Comparison of ENCODE assay signal across 19 mouse cellular contexts in the genomic region with DNA sequence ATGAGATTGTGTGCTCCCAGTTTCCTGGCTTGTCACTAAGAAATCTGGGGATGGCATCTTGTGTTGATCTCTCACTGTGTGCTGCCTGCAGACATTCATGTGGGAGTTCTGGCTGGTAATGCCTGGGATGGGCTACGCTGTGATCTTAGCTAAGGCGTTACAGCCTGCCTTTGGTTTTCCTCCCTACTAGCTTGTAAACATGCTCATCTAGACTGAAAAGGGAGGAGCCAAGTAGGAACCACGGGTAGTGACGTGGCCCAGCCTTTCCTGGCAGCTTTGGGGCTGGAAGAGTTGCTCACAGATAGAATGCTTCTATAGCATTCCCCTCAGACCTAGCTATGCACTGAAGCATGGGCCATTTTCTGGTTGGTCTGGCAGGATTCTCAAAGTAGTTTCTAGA. TPM values are rescaled to one million over a fixed set of nuclear protein-coding genes. Genes with fewer than 3 reads are reported as not detected.
DNase-seq lines count a peak whose midpoint lies in the region; ATAC-seq lines count a peak whose summit lies in the region.
"Had no signal": no experiment of that assay in that cellular context is flagged by ENCODE, and none has a peak within 500 bp of the region (broad histone marks: within the 10 kb centered on the region; RNA-seq: fewer than 3 reads in every experiment).

No protein-coding gene starts in this region.

- peaks cover 27% of the 10 kb centered on the region for H3K36me3 ChIP-seq in neural tube, embryonic 15.5 days

- no peak overlapping the region for H3K27ac ChIP-seq in neural tube, embryonic 15.5 days (replicated peaks)
- H3K27ac ChIP-seq: gastrocnemius, adult 2 months; hindbrain, embryonic 15.5 days; kidney, postnatal 0 days; stomach, postnatal 0 days had no signal

- no peaks in the 10 kb centered on the region for H3K27me3 ChIP-seq in neural tube, embryonic 15.5 days (replicated peaks)
- H3K27me3 ChIP-seq: hindbrain, embryonic 15.5 days had no signal

- DNase-seq in cerebellum, adult 9-10 months = peak; percentile 28
- DNase-seq in cerebellum, adult 9-11 months = no peak
- peak; percentile 67 for DNase-seq in layer of hippocampus, adult 9-11 months
- DNase-seq in layer of hippocampus, adult 8-10 months (ENCODE audit: low spot score in 2 of 2) = no peak
- DNase-seq in right cerebral cortex, adult 2 months (ENCODE audit: low spot score in 2 of 2) = peak; percentile 36 to 43
- no peak for DNase-seq in right cerebral cortex, postnatal 14 days
- DNase-seq in right cerebral cortex, postnatal 36 days (ENCODE audit: low spot score in 2 of 2) = no peak
- DNase-seq: cerebellum, adult 2 months; gastrocnemius, adult 2 months; lung, embryonic 14.5 days; midbrain, embryonic 14.5 days; right cerebral cortex, postnatal 4 days had no signal

- peak overlapping the region; percentile 19; the same call in 1 of the 2 replicates for H3K4me2 ChIP-seq in neural tube, embryonic 15.5 days

- H3K4me3 ChIP-seq in neural tube, embryonic 15.5 days (replicated peaks) = no peak overlapping the region

- no peak for ATAC-seq in neural tube, embryonic 15.5 days (ENCODE audit: low FRiP score)
- ATAC-seq: activated CD4-positive, CD25-positive, alpha-beta regulatory T cell, adult 4 months had no signal

- H3K9ac ChIP-seq in neural tube, embryonic 15.5 days (replicated peaks) = no peak overlapping the region
- H3K9ac ChIP-seq: hindbrain, embryonic 15.5 days; lung, embryonic 14.5 days had no signal

- peaks cover 33% of the 10 kb centered on the region for H3K4me1 ChIP-seq in neural tube, embryonic 15.5 days

- H3K9me3 ChIP-seq in neural tube, embryonic 15.5 days (replicated peaks) = no peaks in the 10 kb centered on the region
- H3K9me3 ChIP-seq: hindbrain, embryonic 15.5 days had no signal

- WGBS in neural tube, embryonic 15.5 days = 73% methylated on average over 4 of the region's 4 CpGs

RNA-seq across cellular contexts. Expression of gene Mcoln1, which starts 2.0 kb away (rescaled TPM):
- 10 to 100 TPM; 83.5 to 97.9 (median 89.6) TPM for total RNA-seq in layer of hippocampus, adult 8-10 months (2022)
- 97.7 and 106 TPM in 2 replicates for polyA plus RNA-seq in neural tube, embryonic 15.5 days (2015; fragmentation: Nextera tagmentation; extraction: Ambion mirVana)

RNA-seq across cellular contexts. Expression of gene Zfp358, which starts 9.3 kb away (rescaled TPM):
- total RNA-seq in layer of hippocampus, adult 8-10 months (2022) = 10 to 100 TPM; 27.6 to 32.1 (median 28.0) TPM
- polyA plus RNA-seq in neural tube, embryonic 15.5 days (2015; fragmentation: Nextera tagmentation; extraction: Ambion mirVana) = 62.7 and 64.3 TPM in 2 replicates

RNA-seq across cellular contexts. Expression of gene Pnpla6, which starts 13.0 kb away (rescaled TPM):
- 100 to 1,000 TPM in 1 of 4 experiments, 10 to 100 TPM in 3; 66.7 to 102 (median 88.9) TPM for total RNA-seq in layer of hippocampus, adult 8-10 months (2022)
- 42.5 and 44.3 TPM in 2 replicates for polyA plus RNA-seq in neural tube, embryonic 15.5 days (2015; fragmentation: Nextera tagmentation; extraction: Ambion mirVana)

RNA-seq across cellular contexts. Expression of gene Tex45, which starts 31.6 kb away (rescaled TPM):
- under 1 TPM in 2 of 4 experiments, not detected in 2; 0.49 to 0.52 TPM for total RNA-seq in layer of hippocampus, adult 8-10 months (2022)
- polyA plus RNA-seq in neural tube, embryonic 15.5 days (2015; fragmentation: Nextera tagmentation; extraction: Ambion mirVana) = 0.50 and 0.61 TPM in 2 replicates
- total RNA-seq: ES-E14; gastrocnemius, adult 2 months; neutrophil, adult 5-6 weeks had no signal
- polyA plus RNA-seq: activated CD4-positive, CD25-positive, alpha-beta regulatory T cell, adult 4 months; lung, embryonic 14.5 days had no signal

RNA-seq across cellular contexts. Expression of gene Pex11g, which starts 34.7 kb away (rescaled TPM):
- total RNA-seq in layer of hippocampus, adult 8-10 months (2022) = 1 to 10 TPM in 2 of 4 experiments, under 1 TPM in 2; 0.70 to 2.1 (median 1.1) TPM
- 4.0 and 5.7 TPM in 2 replicates for polyA plus RNA-seq in neural tube, embryonic 15.5 days (2015; fragmentation: Nextera tagmentation; extraction: Ambion mirVana)

Comparison
In these comparisons a context has a peak if more than half of its experiments do, and no peak if none do; other contexts are left out.
1. DNase-seq: peak in cerebellum, adult 9-10 months (single experiment), layer of hippocampus, adult 9-11 months (single experiment) and right cerebral cortex, adult 2 months (2 of 2); none in cerebellum, adult 9-11 months (single experiment), layer of hippocampus, adult 8-10 months (0 of 2), right cerebral cortex, postnatal 14 days (single experiment) and right cerebral cortex, postnatal 36 days (0 of 2).